Mouse (Mus musculus) embryonic facial prominence, embryonic 14.5 days (tissue): ENCODE results near the gene Gm21885. TPM values are rescaled to one million over a fixed set of nuclear protein-coding genes. Genes with fewer than 3 reads are reported as not detected.
"Not testable (repeated sequence)": the region's sequence is repeated elsewhere in the genome, so short reads cannot be mapped to it uniquely, and the experiment has no call there.

ENCODE experiments used
- ATAC-seq: fragments of 200-750 bp; cut with Nextera tagmentation; 2 replicates; pipeline ENCODE4 v1.8.0; 2017; ENCODE audit warnings: low read depth, moderate number of reproducible peaks, moderate TSS enrichment
- DNase-seq: peaks from one replicate; pipeline ENCODE4 v3.0.0-alpha.2; 2015; ENCODE audit warnings: low spot score
- H3K27ac ChIP-seq: fragments of 300-500 bp; sonication (generic); replicated peaks from 2 replicates; pipeline ENCODE4 v1.5.1; 2014; ENCODE audit warnings: low read depth, mild to moderate bottlenecking, low read length, moderate library complexity
- H3K27me3 ChIP-seq: fragments of 300-500 bp; sonication (generic); replicated peaks from 2 replicates; pipeline ENCODE4 v1.6.1; 2014; ENCODE audit warnings: low read length; ENCODE audit not compliant: control insufficient read depth, insufficient read depth
- H3K36me3 ChIP-seq: fragments of 300-500 bp; sonication (generic); 2 replicates; pipeline ENCODE4 v1.6.1; 2014; ENCODE audit warnings: low read length, mixed read lengths; ENCODE audit not compliant: control insufficient read depth, insufficient read depth
- H3K4me1 ChIP-seq: fragments of 300-500 bp; sonication (generic); 2 replicates; pipeline ENCODE4 v1.6.1; 2014; ENCODE audit warnings: antibody characterized with exemption, low read length; ENCODE audit not compliant: control insufficient read depth, insufficient read depth
- H3K4me2 ChIP-seq: fragments of 300-500 bp; sonication (generic); 2 replicates; pipeline ENCODE4 v1.6.1; 2014; ENCODE audit warnings: low read depth, mild to moderate bottlenecking, low read length, moderate library complexity, mixed read lengths
- H3K4me3 ChIP-seq: fragments of 300-500 bp; sonication (generic); 2 replicates; pipeline ENCODE4 v1.5.1; 2014; ENCODE audit warnings: low read depth, mild to moderate bottlenecking, low read length
- H3K9ac ChIP-seq: fragments of 300-500 bp; sonication (generic); 2 replicates; pipeline ENCODE4 v1.6.1; 2014; ENCODE audit warnings: low read depth, mild to moderate bottlenecking, low read length, moderate library complexity, mixed read lengths
- H3K9me3 ChIP-seq: fragments of 300-500 bp; sonication (generic); 2 replicates; pipeline ENCODE4 v1.6.1; 2016; ENCODE audit warnings: low read length; ENCODE audit not compliant: control insufficient read depth
- WGBS: fragments of 180-500 bp; shearing (Covaris S2); extraction: QIAGEN DNeasy Blood & Tissue Kit; methylation state at CpG from one replicate; pipeline ENCODE4 v1.1.7; 2014; 5-methylcytosine and 5-hydroxymethylcytosine counted together
- polyA plus RNA-seq: library from polyadenylated mRNA; unstranded; fragments of >200 nt; fragmentation: Nextera tagmentation; extraction: Ambion mirVana; gene quantifications from 2 replicates; pipeline ENCODE4 v1.2.1, GENCODE M21; 2014

Gene Gm21885
- polyA plus RNA-seq, 1 experiment from 2014 or later: 0.38 TPM

DNA sequence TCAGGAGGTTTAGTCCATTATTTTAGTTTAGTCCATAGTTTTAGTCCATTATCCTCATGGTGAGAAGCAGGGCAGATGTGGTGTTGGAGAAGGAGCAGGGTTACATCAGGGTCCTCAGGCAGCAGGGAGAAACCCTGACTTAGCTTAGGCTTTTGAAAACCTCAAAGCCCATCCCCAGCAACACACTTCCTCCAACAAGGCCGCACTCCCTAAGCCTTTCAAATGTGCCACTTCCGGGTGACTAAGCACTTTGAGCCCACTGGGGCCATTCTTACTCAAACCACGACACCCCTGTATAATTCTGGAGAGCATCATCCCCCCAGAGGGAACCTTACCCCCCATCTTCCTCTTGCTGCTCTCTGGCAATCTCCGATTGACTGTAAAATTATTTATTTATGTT, 21.9 kb upstream of the Gm21885 start:
- Histone ChIP-seq H3K9me3 (no peaks in the 10 kb centered on the region), H3K4me3 (no peak overlapping the region), H3K4me1 (peaks cover 11% of the 10 kb centered on the region), H3K36me3 (no peaks in the 10 kb centered on the region), H3K27ac (no peak overlapping the region), H3K9ac (no peak overlapping the region), H3K4me2 (no peak overlapping the region), H3K27me3 (no peaks in the 10 kb centered on the region)
- ATAC-seq (no peak), DNase-seq (no peak)
- WGBS: 75% methylated on average over 4 of the region's 4 CpGs

DNA sequence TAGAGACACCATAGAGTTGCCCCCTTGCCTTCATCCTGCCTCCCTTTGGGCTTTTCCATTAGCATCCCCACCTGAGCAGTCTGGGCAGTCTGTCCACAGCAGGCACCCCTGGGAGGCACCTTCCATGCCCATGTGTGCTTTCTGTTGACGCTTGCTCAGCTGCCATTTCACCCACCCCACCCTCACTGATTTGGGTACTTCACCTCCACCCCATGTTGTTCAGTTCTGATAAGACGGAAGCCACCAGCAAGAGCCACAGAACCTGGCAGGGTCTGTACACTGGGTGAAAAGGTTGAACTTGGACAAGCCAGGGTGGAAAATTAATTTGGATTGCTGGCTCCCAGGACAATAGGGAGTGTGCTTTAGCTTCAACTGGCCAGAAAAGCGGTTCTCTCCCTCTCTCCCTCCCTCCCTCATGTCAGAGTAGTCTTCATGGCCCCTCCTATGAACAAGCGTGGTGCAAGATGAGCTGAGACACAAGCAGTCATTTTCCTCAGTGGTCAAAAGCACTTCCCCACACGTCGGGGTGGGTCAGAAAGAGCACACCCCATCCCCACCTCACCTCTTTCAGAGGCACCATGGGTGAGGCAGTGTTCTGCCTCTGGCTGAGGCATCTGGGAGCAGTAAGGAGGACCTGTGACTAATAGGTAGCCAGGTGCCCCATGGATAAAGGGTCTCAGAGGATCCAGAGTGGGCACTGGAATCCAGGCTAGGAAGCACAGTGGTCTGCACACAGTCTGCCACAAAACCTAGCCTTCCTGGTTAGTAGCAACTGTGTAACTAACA, 19.9 kb upstream of the Gm21885 start:
- ATAC-seq: no peak
- no peak overlapping the region for H3K27ac ChIP-seq
- H3K4me2 ChIP-seq: no peak overlapping the region
- no peaks in the 10 kb centered on the region for H3K36me3 ChIP-seq
- 66% methylated on average over 6 of the region's 6 CpGs for WGBS
- no peaks in the 10 kb centered on the region for H3K27me3 ChIP-seq
- H3K4me3 ChIP-seq: no peak overlapping the region
- H3K9ac ChIP-seq: no peak overlapping the region
- peaks cover 8% of the 10 kb centered on the region for H3K4me1 ChIP-seq
- no peaks in the 10 kb centered on the region for H3K9me3 ChIP-seq
- DNase-seq: no peak

DNA sequence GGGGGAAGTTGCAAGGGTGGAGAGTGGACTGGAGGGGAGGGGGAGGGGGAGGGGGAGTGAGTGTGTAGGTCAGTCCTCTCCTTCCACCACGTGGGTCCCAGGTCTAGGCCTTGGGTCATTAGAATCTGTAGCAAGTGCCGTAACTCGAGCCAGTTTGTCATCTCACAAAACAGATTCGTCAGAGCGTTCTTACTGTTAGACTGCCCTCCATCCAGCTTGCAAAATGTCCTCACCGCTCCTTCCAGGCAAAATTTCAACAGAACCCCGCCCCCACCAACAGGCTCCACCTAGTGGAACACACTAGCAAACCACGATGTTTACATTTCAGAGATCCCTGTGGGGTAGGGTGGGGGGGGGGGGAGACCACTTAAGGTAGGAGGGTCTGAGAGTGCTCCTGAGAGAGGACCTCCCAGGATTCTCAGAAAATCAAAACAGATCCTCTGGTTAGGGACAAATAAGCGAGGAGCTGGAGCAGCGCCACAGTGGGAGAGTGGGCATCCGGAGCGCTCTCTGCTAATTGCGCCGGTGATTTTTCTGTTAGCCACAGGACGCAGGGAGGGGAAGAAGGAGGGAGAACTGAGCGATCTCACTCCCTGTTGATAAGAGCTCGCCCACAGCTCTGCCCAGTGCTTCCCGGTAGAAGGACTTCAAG, 16.4 kb upstream of the Gm21885 start:
- peak overlapping the region; percentile 35 for H3K4me3 ChIP-seq
- under 1% methylated on average over 17 of the region's 18 CpGs for WGBS

DNA sequence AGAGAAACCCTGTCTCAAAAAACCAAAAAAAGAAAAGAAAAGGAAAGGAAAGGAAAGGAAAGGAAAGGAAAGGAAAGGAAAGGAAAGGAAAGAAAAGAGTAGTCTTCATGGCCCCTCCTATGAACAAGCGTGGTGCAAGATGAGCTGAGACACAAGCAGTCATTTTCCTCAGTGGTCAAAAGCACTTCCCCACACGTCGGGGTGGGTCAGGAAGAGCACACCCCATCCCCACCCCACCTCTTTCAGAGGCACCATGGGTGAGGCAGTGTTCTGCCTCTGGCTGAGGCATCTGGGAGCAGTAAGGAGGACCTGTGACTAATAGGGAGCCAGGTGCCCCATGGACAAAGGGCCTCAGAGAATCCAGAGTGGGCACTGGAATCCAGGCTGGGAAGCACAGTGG, 15.5 kb upstream of the Gm21885 start:
- H3K36me3 ChIP-seq, H3K4me3 ChIP-seq, DNase-seq, H3K27me3 ChIP-seq, ATAC-seq, H3K9ac ChIP-seq, H3K4me2 ChIP-seq, H3K4me1 ChIP-seq, H3K27ac ChIP-seq, H3K9me3 ChIP-seq: not testable (repeated sequence)
- WGBS: 73% methylated on average over 3 of the region's 3 CpGs

More for the DNA sequence above, 16.4 kb upstream of the Gm21885 start:
- no peaks in the 10 kb centered on the region for H3K9me3 ChIP-seq
- DNase-seq (peak; percentile 82), ATAC-seq (peak; percentile 84)
- H3K4me2 ChIP-seq: peak overlapping the region; percentile 61
- peak overlapping the region; percentile 78 for H3K27ac ChIP-seq
- peaks cover 8% of the 10 kb centered on the region for H3K4me1 ChIP-seq
- H3K36me3 ChIP-seq: no peaks in the 10 kb centered on the region
- H3K9ac ChIP-seq: peak overlapping the region; percentile 58
- no peaks in the 10 kb centered on the region for H3K27me3 ChIP-seq

DNA sequence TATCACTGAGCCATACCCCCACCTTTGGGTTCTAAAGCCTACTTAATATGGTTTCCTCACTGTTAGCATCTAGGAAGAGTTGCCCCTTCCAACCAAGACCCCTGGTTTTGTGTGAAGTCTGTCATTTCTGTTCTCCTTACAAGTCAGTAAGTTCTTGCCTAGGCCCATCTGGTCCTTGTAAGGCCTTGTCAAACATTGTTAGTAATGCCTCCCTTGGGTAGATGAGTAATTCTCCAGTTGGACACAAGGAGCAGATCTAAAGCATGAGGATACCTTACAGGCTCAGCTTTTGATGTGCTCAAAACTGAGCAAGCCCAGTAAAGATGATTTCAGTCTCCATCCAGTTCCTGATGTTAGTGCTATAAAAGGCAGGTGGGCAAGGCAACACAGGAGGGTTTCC, 12.9 kb upstream of the Gm21885 start:
- Histone ChIP-seq H3K9ac (no peak overlapping the region), H3K27me3 (no peaks in the 10 kb centered on the region), H3K4me1 (peaks cover 8% of the 10 kb centered on the region), H3K4me3 (no peak overlapping the region), H3K9me3 (no peaks in the 10 kb centered on the region), H3K4me2 (no peak overlapping the region), H3K27ac (no peak overlapping the region), H3K36me3 (no peaks in the 10 kb centered on the region)
- no peak for DNase-seq
- no peak for ATAC-seq

DNA sequence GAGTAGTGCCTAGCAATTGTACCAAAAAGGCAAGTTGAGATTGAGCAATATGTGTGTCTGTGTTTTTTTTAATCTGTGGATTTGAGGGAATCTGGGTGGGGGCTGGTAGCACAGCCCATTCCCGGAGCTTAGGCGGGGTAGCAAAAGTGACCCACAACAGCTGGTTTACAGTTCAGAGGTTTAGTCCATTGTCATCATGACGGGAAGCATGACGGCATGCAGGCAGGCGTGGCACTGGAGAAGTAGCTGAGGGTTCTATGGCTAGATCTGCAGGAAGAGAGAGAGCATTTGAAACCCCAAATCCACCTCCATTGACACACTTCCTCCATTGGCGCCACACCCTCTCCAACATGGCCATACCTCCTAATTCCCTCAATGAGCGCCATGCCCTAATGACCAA, 11.8 kb upstream of the Gm21885 start:
- Histone ChIP-seq H3K4me1 (peaks cover 3% of the 10 kb centered on the region), H3K36me3 (no peaks in the 10 kb centered on the region), H3K4me3 (no peak overlapping the region), H3K4me2 (no peak overlapping the region), H3K27me3 (no peaks in the 10 kb centered on the region), H3K9ac (no peak overlapping the region), H3K27ac (no peak overlapping the region), H3K9me3 (no peaks in the 10 kb centered on the region)
- no peak for DNase-seq
- ATAC-seq: no peak
- 87% methylated on average over 7 of the region's 7 CpGs for WGBS

DNA sequence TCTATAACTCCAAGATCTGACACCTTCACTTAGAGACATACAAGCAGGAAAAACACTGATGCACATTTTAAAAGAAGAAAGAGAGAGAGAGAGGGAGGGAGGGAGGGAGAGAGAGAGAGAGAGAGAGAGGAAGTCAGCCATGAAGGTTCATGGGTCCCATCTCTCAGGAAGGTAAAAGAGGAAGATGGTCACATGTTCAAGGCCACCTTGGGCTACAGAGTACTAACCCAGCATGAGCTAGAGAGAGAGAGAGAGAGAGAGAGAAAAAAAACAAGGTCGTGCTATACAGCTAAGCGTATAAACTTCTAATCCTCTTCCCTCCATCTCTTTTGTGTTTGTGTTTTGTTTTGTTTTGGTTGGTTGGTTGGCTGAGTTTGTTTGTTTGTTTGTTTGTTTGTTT, 10.7 kb upstream of the Gm21885 start:
- ATAC-seq: no peak
- no peak for DNase-seq
- Histone ChIP-seq H3K27me3 (no peaks in the 10 kb centered on the region), H3K4me3 (no peak overlapping the region), H3K4me1 (no peaks in the 10 kb centered on the region), H3K36me3 (no peaks in the 10 kb centered on the region), H3K9ac (no peak overlapping the region), H3K4me2 (no peak overlapping the region), H3K27ac (no peak overlapping the region), H3K9me3 (no peaks in the 10 kb centered on the region)
- 83% methylated on average over 2 of the region's 2 CpGs for WGBS

DNA sequence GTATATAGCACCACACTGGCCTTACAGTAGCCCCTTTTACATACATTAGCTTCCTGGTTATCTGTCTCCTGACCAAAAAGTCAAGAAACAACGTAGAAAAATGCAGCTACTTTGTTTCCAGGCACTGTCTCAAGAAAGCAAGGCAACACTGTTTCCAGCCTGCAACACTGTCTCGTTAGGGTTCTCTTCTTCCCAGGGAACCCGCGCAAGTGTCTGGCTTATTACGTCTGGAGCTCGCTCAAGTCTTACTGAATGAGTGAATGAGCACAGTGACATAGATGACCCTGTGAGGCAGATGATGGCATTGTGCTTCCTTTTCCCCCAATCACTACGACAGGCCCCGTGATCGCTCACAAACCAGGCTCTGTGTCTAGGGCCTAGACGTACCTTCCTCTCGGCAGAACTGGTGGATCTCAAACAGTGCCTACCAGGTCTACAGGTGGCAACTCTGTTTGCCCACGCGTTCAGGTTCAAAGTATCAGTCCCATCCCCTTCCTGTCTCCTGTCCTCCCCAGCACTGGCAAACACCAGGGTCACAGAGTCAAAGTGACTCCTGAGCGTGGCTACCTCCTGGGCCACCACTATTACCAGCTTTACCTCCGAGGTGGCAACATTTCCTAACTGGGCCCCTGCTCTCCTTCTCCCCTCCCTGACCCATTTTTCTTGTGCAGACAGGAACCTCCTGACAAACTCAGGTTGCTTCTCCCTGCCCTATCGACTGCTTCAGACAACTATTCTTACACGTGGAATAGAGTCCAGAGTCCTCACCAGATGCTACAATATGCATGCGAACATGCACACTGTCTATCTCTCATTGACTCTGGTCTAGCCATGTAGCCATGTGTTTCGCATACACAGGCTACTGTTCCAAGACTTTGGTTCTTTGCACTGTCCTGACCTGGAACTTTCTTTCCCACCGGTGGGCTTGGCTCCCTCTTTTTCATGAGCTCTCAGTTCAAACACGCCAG, 8.4 kb upstream of the Gm21885 start:
- WGBS: 85% methylated on average over 21 of the region's 21 CpGs
- Histone ChIP-seq H3K36me3 (no peaks in the 10 kb centered on the region), H3K4me3 (no peak overlapping the region), H3K9ac (no peak overlapping the region), H3K4me2 (no peak overlapping the region), H3K27me3 (no peaks in the 10 kb centered on the region), H3K27ac (no peak overlapping the region), H3K9me3 (no peaks in the 10 kb centered on the region), H3K4me1 (no peaks in the 10 kb centered on the region)
- no peak for ATAC-seq
- DNase-seq: no peak
